Mouse (Mus musculus) CD4-positive, CD25-positive, alpha-beta regulatory T cell, adult 9 weeks (primary cell): ENCODE data around the gene Dnaaf5. TPM values are rescaled to one million over a fixed set of nuclear protein-coding genes. Genes with fewer than 3 reads are reported as not detected.

Experiments used
- polyA plus RNA-seq: library from polyadenylated mRNA; unstranded; fragments of 100-300 nt; shearing (Covaris generic); gene quantifications from one replicate; pipeline ENCODE4 v1.2.1, GENCODE M21; 2017

Dnaaf5 gene
- polyA plus RNA-seq: 10.6 TPM

GRCm38 (mm10) chr5:139149681-139150602 is at the start of gene Dnaaf5, which contains the start of gene Prkar1b:
Gene Dnaaf5, plus strand, starts transcription at chr5:139150223.
Gene Prkar1b, minus strand, starts transcription at chr5:139150001.

GRCm38 (mm10) chr5:139199995-139200769 is 50.2 kb downstream of the Dnaaf5 start, which contains the start of gene Sun1:
Gene Sun1, plus strand, starts transcription at chr5:139200637.

Other genes with a start within 250 kb of the Dnaaf5 start
- not detected for gene Pdgfa, start 152.9 kb upstream of the Dnaaf5 start, polyA plus RNA-seq
- gene Prkar1b, start 222 bp upstream of the Dnaaf5 start, polyA plus RNA-seq: 2.1 TPM
- 60.8 TPM for gene Sun1, start 50.4 kb downstream of the Dnaaf5 start, polyA plus RNA-seq
- 10.5 TPM for gene Get4, start 102.1 kb downstream of the Dnaaf5 start, polyA plus RNA-seq
- 1.7 TPM for gene Adap1, start 175.4 kb downstream of the Dnaaf5 start, polyA plus RNA-seq
- gene Cox19, start 201.2 kb downstream of the Dnaaf5 start, polyA plus RNA-seq: 49.7 TPM
- gene Cyp2w1, start 202.4 kb downstream of the Dnaaf5 start, polyA plus RNA-seq: not detected
- gene Gpr146, start 227.5 kb downstream of the Dnaaf5 start, polyA plus RNA-seq: 9.7 TPM